7 mouse cellular contexts compared by ENCODE assay signal in genomic region chr14:32960481-32960880, GRCm38 (mm10). TPM values are rescaled to one million over a fixed set of nuclear protein-coding genes. Genes with fewer than 3 reads are reported as not detected.
DNase-seq lines count a peak whose midpoint lies in the region; TF ChIP-seq lines count a peak whose summit lies in the region.

No protein-coding gene starts in this region.

- no peaks in the 10 kb centered on the region for H3K36me3 ChIP-seq in ES-Bruce4 (ENCODE audit: control insufficient read depth, insufficient read depth, low read length, poor library complexity, severe bottlenecking)

- DNase-seq in adrenal gland, adult 2 months = peak; percentile 68
- peak; percentile 88 for DNase-seq in embryo, embryonic 10 days (ENCODE audit: low spot score)
- peak; percentile 68 for DNase-seq in heart, adult 8-10 months (ENCODE audit: low spot score)
- peak; percentile 56 to 70 for DNase-seq in layer of hippocampus, adult 8-10 months (ENCODE audit: low spot score in 2 of 2)
- DNase-seq in lung, postnatal 25 days (ENCODE audit: low spot score) = peak; percentile 53
- DNase-seq in right cerebral cortex, postnatal 36 days (ENCODE audit: low spot score in 2 of 2) = peak; percentile 26 to 49

- H3K9me3 ChIP-seq in ES-Bruce4 (replicated peaks; ENCODE audit: control insufficient read depth, insufficient read depth, low read length, poor library complexity, severe bottlenecking) = no peaks in the 10 kb centered on the region

- no peak overlapping the region for H3K27ac ChIP-seq in ES-Bruce4 (ENCODE audit: insufficient read depth, low read length)

- no peak for TF ChIP-seq POLR2A in ES-Bruce4 (IDR thresholded peaks at IDR 0.05; ENCODE audit: insufficient read depth, low read length)

- TF ChIP-seq EP300 in ES-Bruce4 (IDR thresholded peaks at IDR 0.05; ENCODE audit: insufficient read depth, low read depth, low read length) = no peak

- H3K27me3 ChIP-seq in ES-Bruce4 (ENCODE audit: control insufficient read depth, insufficient read depth, low read length, poor library complexity, severe bottlenecking) = no peaks in the 10 kb centered on the region

- H3K4me1 ChIP-seq in ES-Bruce4 (ENCODE audit: control insufficient read depth, insufficient read depth, low read length) = no peaks in the 10 kb centered on the region

- peak; percentile 78 for TF ChIP-seq CTCF in ES-Bruce4 (IDR thresholded peaks at IDR 0.05; ENCODE audit: low read depth, low read length)

- no peak overlapping the region for H3K9ac ChIP-seq in ES-Bruce4 (ENCODE audit: low read depth, poor library complexity, severe bottlenecking)

- H3K4me3 ChIP-seq in ES-Bruce4 (ENCODE audit: low read depth, low read length) = no peak overlapping the region

RNA-seq across cellular contexts. Expression of gene Lrrc18, which starts 30.7 kb away (rescaled TPM):
- polyA plus RNA-seq in ES-Bruce4 (2011; ENCODE audit: insufficient read depth, insufficient read length, low read depth, missing spikeins) = 0.38 and 0.67 TPM in 2 replicates
- under 1 TPM; 0.20 to 0.73 TPM for total RNA-seq in adrenal gland, adult 2 months (2021)
- 0.26 TPM in 1 of 2 replicates, not detected in the other for polyA plus RNA-seq in adrenal gland, adult 2 months (2012; rRNA removed)
- total RNA-seq in heart, adult 8-10 months (2022) = under 1 TPM; 0.16 to 0.32 (median 0.21) TPM
- under 1 TPM; 0.20 to 0.76 (median 0.40) TPM for total RNA-seq in layer of hippocampus, adult 8-10 months (2022)

Comparison
In these comparisons a context has a peak if more than half of its experiments do, and no peak if none do; other contexts are left out.
1. DNase-seq: peak in every context shown above with its lines; median percentile 88 in embryo, embryonic 10 days; 68 in adrenal gland, adult 2 months; 68 in heart, adult 8-10 months; 63 in layer of hippocampus, adult 8-10 months; 53 in lung, postnatal 25 days; 38 in right cerebral cortex, postnatal 36 days.